Mouse (Mus musculus): ENCODE measurements at regions not wholly inside any gene's neighbourhood (a gene's known extent, or its start where the extent isn't known, plus 50 kb on each side); places are given as distances from the start of the nearest gene placed in this dataset.

GRCm38 (mm10) chr1:71919891-71920290 lies 266.9 kb upstream of the Fn1 start:
- no peak overlapping the region for H3K9ac ChIP-seq
- ATAC-seq (ENCODE audit: insufficient number of reproducible peaks, insufficient read depth, low FRiP score, low TSS enrichment), result no peak
- no peaks in the 10 kb centered on the region for H3K9me3 ChIP-seq
- H3K36me3 ChIP-seq, result no peaks in the 10 kb centered on the region
- H3K4me3 ChIP-seq, result no peak overlapping the region
- 87% methylated on average over 2 of the region's 2 CpGs for WGBS
- no peaks in the 10 kb centered on the region for H3K4me1 ChIP-seq
- H3K4me2 ChIP-seq (replicated peaks), result no peak overlapping the region
- no peak overlapping the region for H3K27ac ChIP-seq
- H3K27me3 ChIP-seq, result no peaks in the 10 kb centered on the region

- Histone ChIP-seq H3K4me3 (no peak overlapping the region), H3K36me3 (no peaks in the 10 kb centered on the region), H3K4me1 (peaks cover 5% of the 10 kb centered on the region; the same call in 1 of the 2 replicates), H3K4me2 (replicated peaks) (no peak overlapping the region), H3K9ac (no peak overlapping the region), H3K9me3 (no peaks in the 10 kb centered on the region), H3K27ac (no peak overlapping the region), H3K27me3 (no peaks in the 10 kb centered on the region)
- no peak for ATAC-seq (ENCODE audit: insufficient number of reproducible peaks, insufficient read depth, low FRiP score, low TSS enrichment)
- WGBS, result 51% methylated on average over 2 of the region's 2 CpGs
These were observed 264.0 kb upstream of the Fn1 start for GRCm38 (mm10) chr1:71917021-71917420.

- H3K9ac ChIP-seq, result no peak overlapping the region
- H3K9me3 ChIP-seq, result no peaks in the 10 kb centered on the region
- H3K27me3 ChIP-seq, result no peaks in the 10 kb centered on the region
- H3K4me2 ChIP-seq (replicated peaks), result no peak overlapping the region
- WGBS, result 91% methylated on average over 3 of the region's 3 CpGs
- no peaks in the 10 kb centered on the region for H3K36me3 ChIP-seq
- no peak for ATAC-seq (ENCODE audit: insufficient number of reproducible peaks, insufficient read depth, low FRiP score, low TSS enrichment)
- no peak overlapping the region for H3K27ac ChIP-seq
- no peak overlapping the region for H3K4me3 ChIP-seq
- H3K4me1 ChIP-seq, result peaks cover 5% of the 10 kb centered on the region
These were observed 261.4 kb upstream of the Fn1 start for GRCm38 (mm10) chr1:71914439-71914838.

- H3K27ac ChIP-seq, result no peak overlapping the region
- no peaks in the 10 kb centered on the region for H3K9me3 ChIP-seq
- H3K4me2 ChIP-seq (replicated peaks), result no peak overlapping the region
- H3K36me3 ChIP-seq, result no peaks in the 10 kb centered on the region
- no peak overlapping the region for H3K4me3 ChIP-seq
- no peak for ATAC-seq (ENCODE audit: insufficient number of reproducible peaks, insufficient read depth, low FRiP score, low TSS enrichment)
- 66% methylated on average over 5 of the region's 5 CpGs for whole genome bisulfite sequencing
- no peaks in the 10 kb centered on the region for H3K27me3 ChIP-seq
- no peak overlapping the region for H3K9ac ChIP-seq
- H3K4me1 ChIP-seq, result peaks cover 5% of the 10 kb centered on the region
These were observed 260.2 kb upstream of the Fn1 start for GRCm38 (mm10) chr1:71913221-71913620.

GRCm38 (mm10) chr1:71912441-71912840 lies 259.4 kb upstream of the Fn1 start:
- H3K4me3 ChIP-seq, result no peak overlapping the region
- no peak overlapping the region for H3K4me2 ChIP-seq (replicated peaks)
- H3K4me1 ChIP-seq, result peaks cover 5% of the 10 kb centered on the region
- H3K27ac ChIP-seq, result no peak overlapping the region
- 18% methylated on average over 2 of the region's 3 CpGs for WGBS
- no peaks in the 10 kb centered on the region for H3K27me3 ChIP-seq
- H3K9ac ChIP-seq, result no peak overlapping the region
- no peak for ATAC-seq (ENCODE audit: insufficient number of reproducible peaks, insufficient read depth, low FRiP score, low TSS enrichment)
- no peaks in the 10 kb centered on the region for H3K36me3 ChIP-seq
- no peaks in the 10 kb centered on the region for H3K9me3 ChIP-seq

- H3K4me2 ChIP-seq (replicated peaks), result no peak overlapping the region
- ATAC-seq (ENCODE audit: insufficient number of reproducible peaks, insufficient read depth, low FRiP score, low TSS enrichment), result no peak
- no peak overlapping the region for H3K27ac ChIP-seq
- H3K4me3 ChIP-seq, result no peak overlapping the region
- no peaks in the 10 kb centered on the region for H3K9me3 ChIP-seq
- H3K27me3 ChIP-seq, result no peaks in the 10 kb centered on the region
- no peak overlapping the region for H3K9ac ChIP-seq
- peaks cover 5% of the 10 kb centered on the region for H3K4me1 ChIP-seq
- H3K36me3 ChIP-seq, result no peaks in the 10 kb centered on the region
- 70% methylated on average over 1 of the region's 1 CpGs for WGBS
These were observed 257.1 kb upstream of the Fn1 start for GRCm38 (mm10) chr1:71910125-71910524.

GRCm38 (mm10) chr1:71909508-71910124 lies 256.6 kb upstream of the Fn1 start:
- no peaks in the 10 kb centered on the region for H3K9me3 ChIP-seq
- H3K4me3 ChIP-seq, result no peak overlapping the region
- no peaks in the 10 kb centered on the region for H3K27me3 ChIP-seq
- no peaks in the 10 kb centered on the region for H3K36me3 ChIP-seq
- peak; percentile 64; the same call in 1 of the 2 replicates for ATAC-seq (ENCODE audit: insufficient number of reproducible peaks, insufficient read depth, low FRiP score, low TSS enrichment)
- H3K27ac ChIP-seq, result peak overlapping the region; percentile 69; the same call in 1 of the 2 replicates
- H3K9ac ChIP-seq, result no peak overlapping the region
- 51% methylated on average over 11 of the region's 11 CpGs for WGBS
- H3K4me1 ChIP-seq, result peaks cover 5% of the 10 kb centered on the region
- no peak overlapping the region for H3K4me2 ChIP-seq (replicated peaks)

- H3K36me3 ChIP-seq, result no peaks in the 10 kb centered on the region
- no peaks in the 10 kb centered on the region for H3K9me3 ChIP-seq
- no peak overlapping the region for H3K4me2 ChIP-seq (replicated peaks)
- no peak overlapping the region for H3K27ac ChIP-seq
- H3K27me3 ChIP-seq, result no peaks in the 10 kb centered on the region
- WGBS, result 88% methylated on average over 4 of the region's 4 CpGs
- ATAC-seq (ENCODE audit: insufficient number of reproducible peaks, insufficient read depth, low FRiP score, low TSS enrichment), result no peak
- no peaks in the 10 kb centered on the region; the same call in 1 of the 2 replicates for H3K4me1 ChIP-seq
- no peak overlapping the region for H3K4me3 ChIP-seq
- H3K9ac ChIP-seq, result no peak overlapping the region
These were observed 251.5 kb upstream of the Fn1 start for GRCm38 (mm10) chr1:71904376-71904948.

- Histone ChIP-seq H3K4me1 (peaks cover 15% of the 10 kb centered on the region; the same call in 1 of the 2 replicates), H3K4me2 (replicated peaks) (no peak overlapping the region), H3K9me3 (no peaks in the 10 kb centered on the region), H3K4me3 (no peak overlapping the region), H3K27me3 (no peaks in the 10 kb centered on the region), H3K9ac (no peak overlapping the region), H3K27ac (no peak overlapping the region), H3K36me3 (no peaks in the 10 kb centered on the region)
- 82% methylated on average over 8 of the region's 9 CpGs for WGBS
- no peak for ATAC-seq (ENCODE audit: insufficient number of reproducible peaks, insufficient read depth, low FRiP score, low TSS enrichment)
These were observed 247.4 kb upstream of the Fn1 start for GRCm38 (mm10) chr1:71900106-71901074.

- WGBS, result 49% methylated on average over 8 of the region's 8 CpGs
- Histone ChIP-seq H3K4me1 (peaks cover 15% of the 10 kb centered on the region; the same call in 1 of the 2 replicates), H3K4me2 (replicated peaks) (no peak overlapping the region), H3K9ac (no peak overlapping the region), H3K4me3 (no peak overlapping the region), H3K27me3 (no peaks in the 10 kb centered on the region), H3K36me3 (no peaks in the 10 kb centered on the region), H3K9me3 (no peaks in the 10 kb centered on the region), H3K27ac (no peak overlapping the region)
- no peak for ATAC-seq (ENCODE audit: insufficient number of reproducible peaks, insufficient read depth, low FRiP score, low TSS enrichment)
These were observed 246.1 kb upstream of the Fn1 start for GRCm38 (mm10) chr1:71899128-71899527.

GRCm38 (mm10) chr1:71898198-71898597 lies 245.2 kb upstream of the Fn1 start:
- no peak for ATAC-seq (ENCODE audit: insufficient number of reproducible peaks, insufficient read depth, low FRiP score, low TSS enrichment)
- Histone ChIP-seq H3K9ac (no peak overlapping the region), H3K4me2 (replicated peaks) (no peak overlapping the region), H3K4me3 (no peak overlapping the region), H3K4me1 (peaks cover 15% of the 10 kb centered on the region; the same call in 1 of the 2 replicates), H3K36me3 (no peaks in the 10 kb centered on the region), H3K27ac (no peak overlapping the region), H3K9me3 (no peaks in the 10 kb centered on the region), H3K27me3 (no peaks in the 10 kb centered on the region)
- WGBS, result 78% methylated on average over 6 of the region's 6 CpGs
